9 mouse cellular contexts compared by ENCODE assay signal in the genomic region with DNA sequence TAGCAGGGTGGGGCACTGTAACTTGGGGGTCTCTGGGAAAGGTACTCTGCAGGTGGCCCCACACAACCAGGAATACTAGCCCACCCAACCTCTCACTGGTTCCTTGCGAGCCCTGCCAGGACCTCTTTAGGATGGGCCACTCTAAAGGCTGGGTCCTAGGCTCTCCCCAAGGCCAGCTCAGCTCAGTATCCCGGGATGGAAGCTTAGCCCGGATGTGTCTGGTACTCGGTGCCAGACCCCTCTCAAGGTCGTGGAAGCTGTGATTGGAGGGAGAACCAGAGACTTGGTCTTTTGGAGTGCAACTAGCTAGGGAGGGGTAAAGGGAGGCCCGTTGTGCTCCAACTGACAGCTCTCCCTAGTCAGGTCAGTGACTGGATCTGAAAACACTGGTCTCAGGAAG. TPM values are rescaled to one million over a fixed set of nuclear protein-coding genes. Genes with fewer than 3 reads are reported as not detected.
DNase-seq lines count a peak whose midpoint lies in the region; ATAC-seq and TF ChIP-seq lines count a peak whose summit lies in the region.
"Had no signal": no experiment of that assay in that cellular context is flagged by ENCODE, and none has a peak within 500 bp of the region (broad histone marks: within the 10 kb centered on the region; RNA-seq: fewer than 3 reads in every experiment).

No protein-coding gene starts in this region.

- peaks cover 28% of the 10 kb centered on the region for H3K4me1 ChIP-seq in heart, embryonic 12.5 days (replicated peaks)
- H3K4me1 ChIP-seq in ES-E14 (ENCODE audit: control insufficient read depth in 2 of 2, insufficient read depth in 2 of 2, low read length in 2 of 2, poor library complexity in 1 of 2), result peaks cover 8 to 23% of the 10 kb centered on the region in 2 experiments
- peaks cover 16% of the 10 kb centered on the region for H3K4me1 ChIP-seq in hindbrain, embryonic 12.5 days
- peaks cover 29% of the 10 kb centered on the region for H3K4me1 ChIP-seq in midbrain, embryonic 10.5 days

- no peak overlapping the region for H3K27ac ChIP-seq in heart, embryonic 12.5 days (ENCODE audit: poor library complexity, severe bottlenecking)
- no peak overlapping the region for H3K27ac ChIP-seq in ES-E14 (ENCODE audit: insufficient read depth, low read depth, low read length, poor library complexity, severe bottlenecking)
- no peak overlapping the region for H3K27ac ChIP-seq in hindbrain, embryonic 12.5 days
- peak overlapping the region; percentile 20; the same call in 1 of the 2 replicates for H3K27ac ChIP-seq in midbrain, embryonic 10.5 days (replicated peaks)

- peak overlapping the region; percentile 90 for H3K4me2 ChIP-seq in heart, embryonic 12.5 days
- peak overlapping the region; percentile 65 for H3K4me2 ChIP-seq in hindbrain, embryonic 12.5 days (replicated peaks)

- no peak for DNase-seq in heart, postnatal 25 days (ENCODE audit: low spot score)
- DNase-seq in ES-E14 (ENCODE audit: low read depth, low spot score) (no peak), MN1 (ENCODE audit: low spot score) (no peak)
- DNase-seq in midbrain, embryonic 10.5 days (ENCODE audit: low spot score), result no peak
- DNase-seq in cerebellum, postnatal 14 days, result no peak
- no peak for DNase-seq in layer of hippocampus, postnatal 25 days (ENCODE audit: extremely low spot score in 1 of 2, low spot score in 1 of 2)
- DNase-seq: lung, postnatal 4 days had no signal

- H3K9me3 ChIP-seq in heart, embryonic 12.5 days (replicated peaks), result no peaks in the 10 kb centered on the region
- H3K9me3 ChIP-seq in ES-E14 (ENCODE audit: control insufficient read depth, insufficient read depth, low read depth, low read length), result no peaks in the 10 kb centered on the region
- no peaks in the 10 kb centered on the region for H3K9me3 ChIP-seq in hindbrain, embryonic 12.5 days (replicated peaks)
- no peaks in the 10 kb centered on the region for H3K9me3 ChIP-seq in midbrain, embryonic 10.5 days (replicated peaks)

- H3K9ac ChIP-seq in heart, embryonic 12.5 days, result peak overlapping the region; percentile 61
- H3K9ac ChIP-seq in ES-E14 (ENCODE audit: insufficient read depth, low read depth, low read length, poor library complexity, severe bottlenecking), result no peak overlapping the region
- peak overlapping the region; percentile 64 for H3K9ac ChIP-seq in hindbrain, embryonic 12.5 days

- H3K27me3 ChIP-seq in heart, embryonic 12.5 days (replicated peaks), result peaks cover 45% of the 10 kb centered on the region
- H3K27me3 ChIP-seq in hindbrain, embryonic 12.5 days, result peaks cover 44% of the 10 kb centered on the region
- peaks cover 41% of the 10 kb centered on the region for H3K27me3 ChIP-seq in midbrain, embryonic 10.5 days (ENCODE audit: low read depth, poor library complexity, severe bottlenecking)

- in situ Hi-C loops in ES-E14 (cut with MboI; ENCODE audit: low sequenced_read_pairs in 2 of 2, unreplicated experiment in 2 of 2), result no loop called here

- no peak for ATAC-seq in heart, embryonic 12.5 days (ENCODE audit: insufficient number of reproducible peaks, low FRiP score)
- ATAC-seq in hindbrain, embryonic 12.5 days (ENCODE audit: low FRiP score), result no peak

- intact Hi-C loops in heart, postnatal 25 days (cut with DNase I), result no loop called here

- WGBS in heart, embryonic 12.5 days, result 9% methylated on average over 6 of the region's 6 CpGs
- 9% methylated on average over 6 of the region's 6 CpGs for WGBS in hindbrain, embryonic 12.5 days
- 16% methylated on average over 6 of the region's 6 CpGs for WGBS in midbrain, embryonic 10.5 days

- peaks cover 38% of the 10 kb centered on the region for H3K36me3 ChIP-seq in heart, embryonic 12.5 days
- peaks cover 41% of the 10 kb centered on the region for H3K36me3 ChIP-seq in ES-E14 (ENCODE audit: control insufficient read depth, insufficient read depth, low read length, poor library complexity, severe bottlenecking)
- peaks cover 32% of the 10 kb centered on the region for H3K36me3 ChIP-seq in hindbrain, embryonic 12.5 days
- H3K36me3 ChIP-seq in midbrain, embryonic 10.5 days, result peaks cover 45% of the 10 kb centered on the region

- peak overlapping the region; percentile 48 for H3K4me3 ChIP-seq in heart, embryonic 12.5 days
- H3K4me3 ChIP-seq in ES-E14 (ENCODE audit: insufficient read depth in 1 of 2, low read depth in 1 of 2, low read length in 2 of 2, poor library complexity in 1 of 2, severe bottlenecking in 1 of 2), result peak overlapping the region; percentile 38 to 64; a peak in 3 of 4 replicates
- H3K4me3 ChIP-seq in hindbrain, embryonic 12.5 days, result peak overlapping the region; percentile 39
- peak overlapping the region; percentile 56 for H3K4me3 ChIP-seq in midbrain, embryonic 10.5 days

TF ChIP-seq in ES-E14, 5 proteins besides CTCF, POLR2A, EP300 and RAD21:
- TF ChIP-seq CHD2 (IDR thresholded peaks at IDR 0.05; ENCODE audit: low read depth, low read length) (no peak), MAFK (IDR thresholded peaks at IDR 0.05; ENCODE audit: insufficient read depth, low read depth, low read length) (no peak), HCFC1 (IDR thresholded peaks at IDR 0.05; ENCODE audit: borderline replicate concordance, insufficient read depth, low read length) (no peak), ZNF384 (IDR thresholded peaks at IDR 0.05; ENCODE audit: low read depth, low read length) (no peak), ZC3H11A (IDR thresholded peaks at IDR 0.05; ENCODE audit: borderline replicate concordance, low read depth, low read length) (no peak)

RNA-seq across cellular contexts. Expression of a gene that starts 0.7 kb away (rescaled TPM):
- polyA plus RNA-seq in heart, embryonic 12.5 days (2016; fragmentation: Nextera tagmentation; extraction: Ambion mirVana), result 1.5 and 4.9 TPM in 2 replicates
- total RNA-seq in heart, postnatal 25 days (2021), result under 1 TPM in 1 of 2 experiments, not detected in 1; 0.70 TPM
- total RNA-seq in ES-E14 (2012; rRNA removed), result 9.9 and 14.5 TPM in 2 replicates
- polyA plus RNA-seq in hindbrain, embryonic 12.5 days (2016; fragmentation: Nextera tagmentation; extraction: Ambion mirVana), result 0.54 and 0.77 TPM in 2 replicates
- 0.51 and 0.77 TPM in 2 replicates for polyA plus RNA-seq in midbrain, embryonic 10.5 days (2016; fragmentation: Nextera tagmentation; extraction: Ambion mirVana)
- 100 to 1,000 TPM; 108 to 125 TPM for total RNA-seq in layer of hippocampus, postnatal 25 days (2021)

RNA-seq across cellular contexts. Expression of a gene that starts 9.5 kb away (rescaled TPM):
- polyA plus RNA-seq in heart, embryonic 12.5 days (2016; fragmentation: Nextera tagmentation; extraction: Ambion mirVana), result 22.4 and 23.0 TPM in 2 replicates
- total RNA-seq in heart, postnatal 25 days (2021), result 1 to 10 TPM; 1.6 to 1.9 TPM
- 102 and 151 TPM in 2 replicates for total RNA-seq in ES-E14 (2012; rRNA removed)
- polyA plus RNA-seq in hindbrain, embryonic 12.5 days (2016; fragmentation: Nextera tagmentation; extraction: Ambion mirVana), result 21.4 and 26.8 TPM in 2 replicates
- 55.9 and 58.9 TPM in 2 replicates for polyA plus RNA-seq in midbrain, embryonic 10.5 days (2016; fragmentation: Nextera tagmentation; extraction: Ambion mirVana)
- 1 to 10 TPM; 1.3 to 2.1 TPM for total RNA-seq in layer of hippocampus, postnatal 25 days (2021)

RNA-seq across cellular contexts. Expression of a gene that starts 9.8 kb away (rescaled TPM):
- polyA plus RNA-seq in heart, embryonic 12.5 days (2016; fragmentation: Nextera tagmentation; extraction: Ambion mirVana), result 11.3 and 12.5 TPM in 2 replicates
- total RNA-seq in heart, postnatal 25 days (2021), result 1 to 10 TPM; 5.3 to 5.6 TPM
- total RNA-seq in ES-E14 (2012; rRNA removed), result 7.6 and 8.7 TPM in 2 replicates
- polyA plus RNA-seq in hindbrain, embryonic 12.5 days (2016; fragmentation: Nextera tagmentation; extraction: Ambion mirVana), result 19.3 and 20.3 TPM in 2 replicates
- 22.5 and 24.7 TPM in 2 replicates for polyA plus RNA-seq in midbrain, embryonic 10.5 days (2016; fragmentation: Nextera tagmentation; extraction: Ambion mirVana)
- total RNA-seq in layer of hippocampus, postnatal 25 days (2021), result 10 to 100 TPM; 45.4 to 49.2 TPM

RNA-seq across cellular contexts. Expression of a gene that starts 18.2 kb away (rescaled TPM):
- not detected in 2 replicates for polyA plus RNA-seq in heart, embryonic 12.5 days (2016; fragmentation: Nextera tagmentation; extraction: Ambion mirVana)
- total RNA-seq in heart, postnatal 25 days (2021), result not detected
- 0.27 and 0.58 TPM in 2 replicates for total RNA-seq in ES-E14 (2012; rRNA removed)
- polyA plus RNA-seq in hindbrain, embryonic 12.5 days (2016; fragmentation: Nextera tagmentation; extraction: Ambion mirVana), result not detected in 2 replicates
- not detected in 2 replicates for polyA plus RNA-seq in midbrain, embryonic 10.5 days (2016; fragmentation: Nextera tagmentation; extraction: Ambion mirVana)
- under 1 TPM in 1 of 2 experiments, not detected in 1; 0.14 TPM for total RNA-seq in layer of hippocampus, postnatal 25 days (2021)

RNA-seq across cellular contexts. Expression of a gene that starts 36.5 kb away (rescaled TPM):
- 18.2 and 20.5 TPM in 2 replicates for polyA plus RNA-seq in heart, embryonic 12.5 days (2016; fragmentation: Nextera tagmentation; extraction: Ambion mirVana)
- total RNA-seq in heart, postnatal 25 days (2021), result 10 to 100 TPM; 21.2 to 28.5 TPM
- 7.5 and 16.0 TPM in 2 replicates for total RNA-seq in ES-E14 (2012; rRNA removed)
- 0.75 TPM in 1 of 2 replicates, not detected in the other for polyA plus RNA-seq in hindbrain, embryonic 12.5 days (2016; fragmentation: Nextera tagmentation; extraction: Ambion mirVana)
- polyA plus RNA-seq in midbrain, embryonic 10.5 days (2016; fragmentation: Nextera tagmentation; extraction: Ambion mirVana), result 0.16 TPM in 1 of 2 replicates, not detected in the other
- 1 to 10 TPM in 1 of 2 experiments, under 1 TPM in 1; 0.71 to 1.8 TPM for total RNA-seq in layer of hippocampus, postnatal 25 days (2021)

Comparison
In these comparisons a context has a peak if more than half of its experiments do, and no peak if none do; other contexts are left out.
1. RNA of a gene that starts 9.5 kb away (total RNA-seq): 102 to 151 TPM in ES-E14; 1.3 to 2.1 TPM in layer of hippocampus, postnatal 25 days and 1.6 to 1.9 TPM in heart, postnatal 25 days; every median in the first group is over 10 times any median in the second.
2. Peak in every context shown above with its lines, with median percentiles within 50 percentile points of each other: H3K4me3 ChIP-seq.